Mouse (Mus musculus) liver, embryonic 16.5 days (tissue): ENCODE results near the gene Gm11937. TPM values are rescaled to one million over a fixed set of nuclear protein-coding genes. Genes with fewer than 3 reads are reported as not detected.

Experiments used
- ATAC-seq: fragments of 200-750 bp; cut with Nextera tagmentation; 2 replicates; pipeline ENCODE4 v1.8.0; 2017; ENCODE audit warnings: low read depth, mild to moderate bottlenecking, moderate number of reproducible peaks, moderate library complexity
- H3K27ac ChIP-seq: fragments of 300-500 bp; sonication (generic); 2 replicates; pipeline ENCODE4 v1.5.1; 2014; ENCODE audit warnings: mild to moderate bottlenecking, low read length
- H3K27me3 ChIP-seq: fragments of 300-500 bp; sonication (generic); 2 replicates; pipeline ENCODE4 v1.6.1; 2014; ENCODE audit warnings: low read depth, low read length, mixed read lengths; ENCODE audit not compliant: control insufficient read depth, insufficient read depth
- H3K36me3 ChIP-seq: fragments of 300-500 bp; sonication (generic); 2 replicates; pipeline ENCODE4 v1.6.1; 2014; ENCODE audit warnings: mild to moderate bottlenecking; ENCODE audit not compliant: control insufficient read depth, insufficient read depth
- H3K4me1 ChIP-seq: fragments of 300-500 bp; sonication (generic); 2 replicates; pipeline ENCODE4 v1.6.1; 2014; ENCODE audit warnings: low read depth, low read length, mixed read lengths; ENCODE audit not compliant: control insufficient read depth
- H3K4me2 ChIP-seq: fragments of 300-500 bp; sonication (generic); 2 replicates; pipeline ENCODE4 v1.6.1; 2014; ENCODE audit warnings: low read depth, low read length, mixed read lengths
- H3K4me3 ChIP-seq: fragments of 300-500 bp; sonication (generic); 2 replicates; pipeline ENCODE4 v1.5.1; 2014; ENCODE audit warnings: low read depth, mild to moderate bottlenecking, low read length
- H3K9ac ChIP-seq: fragments of 300-500 bp; sonication (generic); 2 replicates; pipeline ENCODE4 v1.6.1; 2014; ENCODE audit warnings: low read depth, low read length
- H3K9me3 ChIP-seq: fragments of 300-500 bp; sonication (generic); replicated peaks from 2 replicates; pipeline ENCODE4 v1.6.1; 2016; ENCODE audit warnings: low read length; ENCODE audit not compliant: control insufficient read depth
- WGBS: fragments of 180-500 bp; shearing (Covaris S2); extraction: QIAGEN DNeasy Blood & Tissue Kit; methylation state at CpG from one replicate; pipeline ENCODE4 v1.1.7; 2014; ENCODE audit not compliant: insufficient replicate concordance; 5-methylcytosine and 5-hydroxymethylcytosine counted together
- polyA plus RNA-seq: library from polyadenylated mRNA; unstranded; fragments of >200 nt; fragmentation: Nextera tagmentation; extraction: Ambion mirVana; gene quantifications from 2 replicates; pipeline ENCODE4 v1.2.1, GENCODE M21; 2015

Gene Gm11937
- polyA plus RNA-seq, 1 experiment from 2014 or later: not detected

DNA sequence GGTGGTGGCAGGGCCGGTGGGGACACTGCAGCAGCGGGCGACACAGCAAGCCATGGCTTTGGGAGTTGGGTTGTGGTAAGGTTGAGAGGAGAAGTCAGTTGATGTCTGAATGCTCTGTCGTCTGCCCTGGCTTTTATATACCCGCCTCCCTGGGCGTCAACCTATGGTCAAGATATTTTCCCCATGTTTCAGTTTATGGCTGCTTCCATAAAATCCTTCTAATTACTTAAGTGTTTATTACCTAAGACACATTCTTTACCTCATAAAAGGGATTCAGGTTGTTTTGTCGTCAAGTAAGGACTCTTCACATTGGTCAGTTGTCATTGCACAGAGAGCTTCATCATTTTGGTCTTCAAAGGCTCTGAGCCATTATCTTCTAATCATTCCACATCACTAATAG, 43.5 kb downstream of the Gm11937 start, which contains the start of gene Krtap3-1:
TSS of gene Krtap3-1 (minus strand) at position 101 of the 400 bp plus-strand sequence.
- ATAC-seq: no peak
- no peak within 1 kb of the TSS for H3K4me3 ChIP-seq
- H3K27me3 ChIP-seq: no peaks in the 10 kb centered on the region
- no peaks in the 10 kb centered on the region for H3K9me3 ChIP-seq
- H3K36me3 ChIP-seq: no peaks in the 10 kb centered on the region
- 82% methylated on average over 7 of the region's 7 CpGs for WGBS
- no peak within 1 kb of the TSS for H3K4me2 ChIP-seq
- no peak within 1 kb of the TSS for H3K9ac ChIP-seq
- H3K4me1 ChIP-seq: no peaks in the 10 kb centered on the region
- no peak within 1 kb of the TSS for H3K27ac ChIP-seq

DNA sequence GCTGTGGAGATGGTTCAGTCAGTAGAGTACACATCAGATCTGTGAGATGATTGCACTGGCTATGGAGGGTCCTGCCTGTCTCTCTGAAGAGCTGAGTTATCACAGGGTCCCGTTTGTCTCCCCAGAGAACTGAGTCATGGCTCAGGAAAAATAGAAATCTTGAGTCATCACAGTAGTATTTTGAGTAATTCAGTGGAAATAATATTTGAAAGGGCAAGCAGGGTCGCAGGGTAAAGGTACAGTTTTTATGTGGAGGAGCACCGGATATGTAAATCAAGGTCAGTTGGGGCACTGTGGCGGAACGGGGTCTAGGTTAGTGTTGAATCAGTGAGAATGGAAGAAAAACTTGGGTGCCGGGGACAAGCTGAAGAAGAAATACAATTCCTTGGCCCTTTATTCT, 47.4 kb downstream of the Gm11937 start:
- no peak for ATAC-seq
- Histone ChIP-seq H3K27me3 (no peaks in the 10 kb centered on the region), H3K36me3 (no peaks in the 10 kb centered on the region), H3K27ac (no peak overlapping the region), H3K4me2 (no peak overlapping the region), H3K9ac (no peak overlapping the region), H3K4me3 (no peak overlapping the region), H3K4me1 (no peaks in the 10 kb centered on the region), H3K9me3 (no peaks in the 10 kb centered on the region)
- whole genome bisulfite sequencing: 60% methylated on average over 6 of the region's 6 CpGs

Other genes starting within 250 kb of the Gm11937 start
- 0.06 TPM in 1 of 2 replicates, not detected in the other for gene Krt28, start 235.3 kb downstream of the Gm11937 start, polyA plus RNA-seq
- gene Krt10, start 220.8 kb downstream of the Gm11937 start, polyA plus RNA-seq: 2.9 and 3.0 TPM in 2 replicates
- 0.05 TPM in 1 of 2 replicates, not detected in the other for gene Krt12, start 187.9 kb downstream of the Gm11937 start, polyA plus RNA-seq
- 33.8 and 34.8 TPM in 2 replicates for gene Krt20, start 172.0 kb downstream of the Gm11937 start, polyA plus RNA-seq
- 1.4 and 1.5 TPM in 2 replicates for gene Krt23, start 117.1 kb downstream of the Gm11937 start, polyA plus RNA-seq
- not detected in 2 replicates for gene Krt39, start 88.9 kb downstream of the Gm11937 start, polyA plus RNA-seq
- not detected in 2 replicates for gene Krt40, start 67.0 kb downstream of the Gm11937 start, polyA plus RNA-seq
- gene Krtap3-3, start 59.3 kb downstream of the Gm11937 start, polyA plus RNA-seq: not detected in 2 replicates
- gene Krtap3-2, start 53.3 kb downstream of the Gm11937 start, polyA plus RNA-seq: not detected in 2 replicates
- not detected in 2 replicates for gene Gm11939, start 50.7 kb downstream of the Gm11937 start, polyA plus RNA-seq
- not detected in 2 replicates for gene Krtap3-1, start 43.6 kb downstream of the Gm11937 start, polyA plus RNA-seq
- gene Krtap1-5, start 29.2 kb downstream of the Gm11937 start, polyA plus RNA-seq: not detected in 2 replicates
- gene Krtap1-4, start 26.5 kb downstream of the Gm11937 start, polyA plus RNA-seq: not detected in 2 replicates
- not detected in 2 replicates for gene Krtap1-3, start 18.9 kb downstream of the Gm11937 start, polyA plus RNA-seq
- not detected in 2 replicates for gene Krtap9-3, start 12.1 kb downstream of the Gm11937 start, polyA plus RNA-seq
- not detected in 2 replicates for gene Gm11938, start 6.9 kb downstream of the Gm11937 start, polyA plus RNA-seq
- not detected in 2 replicates for gene Krtap2-4, start 4.7 kb upstream of the Gm11937 start, polyA plus RNA-seq
- not detected in 2 replicates for gene Gm11562, start 10.2 kb upstream of the Gm11937 start, polyA plus RNA-seq
- not detected in 2 replicates for gene Krtap4-1, start 18.0 kb upstream of the Gm11937 start, polyA plus RNA-seq
- gene Krtap4-2, start 24.9 kb upstream of the Gm11937 start, polyA plus RNA-seq: not detected in 2 replicates
- gene Krtap4-7, start 33.9 kb upstream of the Gm11937 start, polyA plus RNA-seq: not detected in 2 replicates
- not detected in 2 replicates for gene Gm11555, start 40.0 kb upstream of the Gm11937 start, polyA plus RNA-seq
- not detected in 2 replicates for gene Gm11563, start 48.8 kb upstream of the Gm11937 start, polyA plus RNA-seq
- not detected in 2 replicates for gene Krtap4-6, start 55.8 kb upstream of the Gm11937 start, polyA plus RNA-seq
- gene Gm14190, start 80.6 kb upstream of the Gm11937 start, polyA plus RNA-seq: not detected in 2 replicates
- gene Gm14180, start 124.1 kb upstream of the Gm11937 start, polyA plus RNA-seq: not detected in 2 replicates
- not detected in 2 replicates for gene Gm11595, start 162.7 kb upstream of the Gm11937 start, polyA plus RNA-seq
- gene Krtap4-8, start 170.5 kb upstream of the Gm11937 start, polyA plus RNA-seq: not detected in 2 replicates
- gene Krtap4-9, start 175.0 kb upstream of the Gm11937 start, polyA plus RNA-seq: not detected in 2 replicates
- gene Gm11596, start 183.3 kb upstream of the Gm11937 start, polyA plus RNA-seq: not detected in 2 replicates
- not detected in 2 replicates for gene Gm11569, start 188.7 kb upstream of the Gm11937 start, polyA plus RNA-seq
- not detected in 2 replicates for gene Gm11554, start 194.3 kb upstream of the Gm11937 start, polyA plus RNA-seq
- gene Krtap4-13, start 199.7 kb upstream of the Gm11937 start, polyA plus RNA-seq: not detected in 2 replicates
- not detected in 2 replicates for gene Gm11564, start 205.5 kb upstream of the Gm11937 start, polyA plus RNA-seq
- not detected in 2 replicates for gene 2300003K06Rik, start 227.9 kb upstream of the Gm11937 start, polyA plus RNA-seq
- not detected in 2 replicates for gene Krtap4-16, start 241.4 kb upstream of the Gm11937 start, polyA plus RNA-seq
- not detected in 2 replicates for gene Gm11568, start 247.7 kb upstream of the Gm11937 start, polyA plus RNA-seq